Mouse (Mus musculus) stomach, postnatal 0 days (tissue): Measurements from ENCODE around the gene Fignl1. TPM values are rescaled to one million over a fixed set of nuclear protein-coding genes. Genes with fewer than 3 reads are reported as not detected.

Source experiments
- ATAC-seq: fragments of 200-750 bp; cut with Nextera tagmentation; 2 replicates; pipeline ENCODE4 v1.8.0; 2017; ENCODE audit not compliant: low FRiP score, low TSS enrichment
- DNase-seq: peaks from one replicate; pipeline ENCODE4 v3.0.0-alpha.2; 2016; ENCODE audit warnings: low spot score
- H3K27ac ChIP-seq: fragments of 300-500 bp; sonication (generic); replicated peaks from 2 replicates; pipeline ENCODE4 v1.5.1; 2014; ENCODE audit warnings: mild to moderate bottlenecking, control low read depth
- H3K27me3 ChIP-seq: fragments of 300-500 bp; sonication (generic); 2 replicates; pipeline ENCODE4 v1.6.1; 2014; ENCODE audit warnings: low read length; ENCODE audit not compliant: control insufficient read depth, insufficient read depth
- H3K36me3 ChIP-seq: fragments of 300-500 bp; sonication (generic); 2 replicates; pipeline ENCODE4 v1.6.1; 2014; ENCODE audit warnings: low read length, mixed read lengths; ENCODE audit not compliant: control insufficient read depth, insufficient read depth
- H3K4me1 ChIP-seq: fragments of 300-500 bp; sonication (generic); replicated peaks from 2 replicates; pipeline ENCODE4 v1.6.1; 2014; ENCODE audit warnings: antibody characterized with exemption; ENCODE audit not compliant: control insufficient read depth, insufficient read depth
- H3K4me2 ChIP-seq: fragments of 300-500 bp; sonication (generic); replicated peaks from 2 replicates; pipeline ENCODE4 v1.6.1; 2014; ENCODE audit warnings: low read depth, mild to moderate bottlenecking, control low read depth, moderate library complexity
- H3K4me3 ChIP-seq: fragments of 300-500 bp; sonication (generic); 2 replicates; pipeline ENCODE4 v1.5.1; 2014; ENCODE audit warnings: low read depth, low read length, control low read depth
- H3K9ac ChIP-seq: fragments of 300-500 bp; sonication (generic); 2 replicates; pipeline ENCODE4 v1.6.1; 2014; ENCODE audit warnings: mild to moderate bottlenecking, low read length, control low read depth, mixed read lengths
- H3K9me3 ChIP-seq: fragments of 300-500 bp; sonication (generic); 2 replicates; pipeline ENCODE4 v1.6.1; 2016; ENCODE audit warnings: low read length; ENCODE audit not compliant: control insufficient read depth
- CTCF ChIP-seq: IDR thresholded peaks from 2 replicates; pipeline ENCODE4 v1.5.1; 2016; ENCODE audit warnings: antibody characterized with exemption, low read depth, mild to moderate bottlenecking, moderate library complexity
- EP300 ChIP-seq: optimal IDR thresholded peaks from 2 replicates; pipeline ENCODE3; 2016; ENCODE audit warnings: antibody characterized with exemption
- WGBS: fragments of 180-500 bp; shearing (Covaris S2); extraction: QIAGEN DNeasy Blood & Tissue Kit; methylation state at CpG from one replicate; pipeline ENCODE4 v1.1.7; 2014; 5-methylcytosine and 5-hydroxymethylcytosine counted together
- polyA plus RNA-seq: library from polyadenylated mRNA; unstranded; fragments of >200 nt; fragmentation: Nextera tagmentation; extraction: Ambion mirVana; gene quantifications from 2 replicates; pipeline ENCODE4 v1.2.1, GENCODE M21; 2015

Gene Fignl1
- polyA plus RNA-seq, 1 experiment from 2014 or later, result 10.5 TPM

- H3K9me3 ChIP-seq, result no peaks in the 10 kb centered on the region
- ATAC-seq (no peak), DNase-seq (no peak)
- H3K36me3 ChIP-seq, result no peaks in the 10 kb centered on the region
- no peak overlapping the region for H3K4me3 ChIP-seq
- peak overlapping the region; percentile 9; the same call in 1 of the 2 replicates for H3K4me2 ChIP-seq
- WGBS, result 48% methylated on average over 8 of the region's 8 CpGs
- peak overlapping the region; percentile 30; the same call in 1 of the 2 replicates for H3K27ac ChIP-seq
- peaks cover 3% of the 10 kb centered on the region for H3K4me1 ChIP-seq
- TF ChIP-seq EP300 (no peak), CTCF (no peak)
- H3K9ac ChIP-seq, result no peak overlapping the region
- no peaks in the 10 kb centered on the region for H3K27me3 ChIP-seq
These were observed 27.5 kb upstream of the Fignl1 start for GRCm38 (mm10) chr11:11836262-11836661.

GRCm38 (mm10) chr11:11835791-11836190 is 27.0 kb upstream of the Fignl1 start:
- peaks cover 3% of the 10 kb centered on the region for H3K4me1 ChIP-seq
- WGBS, result 88% methylated on average over 4 of the region's 4 CpGs
- no peaks in the 10 kb centered on the region for H3K36me3 ChIP-seq
- H3K27me3 ChIP-seq, result no peaks in the 10 kb centered on the region
- no peak for TF ChIP-seq CTCF
- TF ChIP-seq EP300, result no peak
- H3K27ac ChIP-seq, result no peak overlapping the region
- no peaks in the 10 kb centered on the region for H3K9me3 ChIP-seq
- ATAC-seq (no peak), DNase-seq (no peak)
- H3K4me2 ChIP-seq, result no peak overlapping the region
- no peak overlapping the region for H3K4me3 ChIP-seq
- no peak overlapping the region for H3K9ac ChIP-seq

GRCm38 (mm10) chr11:11835361-11835760 is 26.6 kb upstream of the Fignl1 start:
- Histone ChIP-seq H3K27me3 (no peaks in the 10 kb centered on the region), H3K9me3 (no peaks in the 10 kb centered on the region), H3K4me1 (peaks cover 3% of the 10 kb centered on the region), H3K27ac (no peak overlapping the region), H3K4me3 (no peak overlapping the region), H3K9ac (no peak overlapping the region), H3K4me2 (no peak overlapping the region), H3K36me3 (no peaks in the 10 kb centered on the region)
- 41% methylated on average over 6 of the region's 6 CpGs for WGBS
- no peak for TF ChIP-seq CTCF
- TF ChIP-seq EP300, result no peak
- DNase-seq (no peak), ATAC-seq (no peak)

GRCm38 (mm10) chr11:11833100-11833499 is 24.3 kb upstream of the Fignl1 start:
- H3K9me3 ChIP-seq, result no peaks in the 10 kb centered on the region
- no peak overlapping the region for H3K4me3 ChIP-seq
- H3K9ac ChIP-seq, result no peak overlapping the region
- H3K27ac ChIP-seq, result no peak overlapping the region
- no peak overlapping the region for H3K4me2 ChIP-seq
- TF ChIP-seq EP300 (no peak), CTCF (no peak)
- H3K27me3 ChIP-seq, result no peaks in the 10 kb centered on the region
- ATAC-seq, result no peak
- H3K4me1 ChIP-seq, result peaks cover 14% of the 10 kb centered on the region
- no peak for DNase-seq
- WGBS, result 43% methylated on average over 8 of the region's 8 CpGs
- no peaks in the 10 kb centered on the region for H3K36me3 ChIP-seq

GRCm38 (mm10) chr11:11832755-11833084 is 24.0 kb upstream of the Fignl1 start:
- WGBS, result 49% methylated on average over 6 of the region's 6 CpGs
- H3K4me3 ChIP-seq, result no peak overlapping the region
- no peak overlapping the region for H3K4me2 ChIP-seq
- peaks cover 14% of the 10 kb centered on the region for H3K4me1 ChIP-seq
- no peaks in the 10 kb centered on the region for H3K36me3 ChIP-seq
- TF ChIP-seq CTCF (no peak), EP300 (no peak)
- DNase-seq (no peak), ATAC-seq (no peak)
- no peaks in the 10 kb centered on the region for H3K27me3 ChIP-seq
- peak overlapping the region; percentile 70 for H3K27ac ChIP-seq
- no peak overlapping the region for H3K9ac ChIP-seq
- H3K9me3 ChIP-seq, result no peaks in the 10 kb centered on the region

GRCm38 (mm10) chr11:11831940-11832754 is 23.4 kb upstream of the Fignl1 start:
- DNase-seq, result no peak

More at GRCm38 (mm10) chr11:11831940-11832754, 23.4 kb upstream of the Fignl1 start:
- Histone ChIP-seq H3K36me3 (no peaks in the 10 kb centered on the region), H3K4me1 (peaks cover 14% of the 10 kb centered on the region), H3K4me3 (no peak overlapping the region), H3K9ac (no peak overlapping the region), H3K4me2 (no peak overlapping the region), H3K9me3 (no peaks in the 10 kb centered on the region), H3K27me3 (no peaks in the 10 kb centered on the region), H3K27ac (peak overlapping the region; percentile 70)
- TF ChIP-seq EP300 (no peak), CTCF (no peak)
- ATAC-seq, result no peak; the same call in 1 of the 2 replicates
- WGBS, result 12% methylated on average over 6 of the region's 6 CpGs
